Mouse (Mus musculus): ENCODE results near the gene Prdm16. TPM values are rescaled to one million over a fixed set of nuclear protein-coding genes. Genes with fewer than 3 reads are reported as not detected.

Gene Prdm16
- polyA plus RNA-seq, 1 experiment from 2014 or later = 115 TPM

DNA sequence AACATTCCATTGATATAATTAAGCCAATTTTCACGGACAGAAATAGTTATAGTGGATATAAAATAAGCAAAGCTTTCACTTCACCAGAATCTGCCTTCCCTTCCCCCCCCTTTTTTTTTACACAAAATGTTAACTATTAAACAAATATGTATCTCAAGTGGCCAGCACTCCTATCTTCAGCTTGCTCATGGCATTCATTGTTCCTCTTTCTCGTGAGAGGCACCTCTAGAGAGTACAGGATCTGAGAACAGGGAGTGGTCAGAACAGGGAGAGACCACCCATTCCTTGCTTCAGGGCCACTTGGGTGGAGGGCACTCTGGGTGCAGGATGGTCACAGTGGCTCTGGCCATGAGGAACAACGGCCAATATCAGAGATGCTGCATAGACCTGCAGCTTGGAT is 5.9 kb downstream of the Prdm16 start:
- Histone ChIP-seq H3K4me1 (replicated peaks) (peaks cover 89% of the 10 kb centered on the region), H3K4me3 (replicated peaks) (peak overlapping the region; percentile 93), H3K27me3 (peaks cover 11% of the 10 kb centered on the region; the same call in 1 of the 2 replicates), H3K9me3 (no peaks in the 10 kb centered on the region), H3K4me2 (peak overlapping the region; percentile 82), H3K9ac (replicated peaks) (peak overlapping the region; percentile 100; the same call in 1 of the 2 replicates), H3K36me3 (peaks cover 13% of the 10 kb centered on the region; the same call in 1 of the 2 replicates), H3K27ac (peak overlapping the region; percentile 62)
- no peak for ATAC-seq (ENCODE audit: insufficient number of reproducible peaks, insufficient read depth, low FRiP score, low TSS enrichment, low read depth)
- WGBS = 47% methylated on average over 3 of the region's 3 CpGs

DNA sequence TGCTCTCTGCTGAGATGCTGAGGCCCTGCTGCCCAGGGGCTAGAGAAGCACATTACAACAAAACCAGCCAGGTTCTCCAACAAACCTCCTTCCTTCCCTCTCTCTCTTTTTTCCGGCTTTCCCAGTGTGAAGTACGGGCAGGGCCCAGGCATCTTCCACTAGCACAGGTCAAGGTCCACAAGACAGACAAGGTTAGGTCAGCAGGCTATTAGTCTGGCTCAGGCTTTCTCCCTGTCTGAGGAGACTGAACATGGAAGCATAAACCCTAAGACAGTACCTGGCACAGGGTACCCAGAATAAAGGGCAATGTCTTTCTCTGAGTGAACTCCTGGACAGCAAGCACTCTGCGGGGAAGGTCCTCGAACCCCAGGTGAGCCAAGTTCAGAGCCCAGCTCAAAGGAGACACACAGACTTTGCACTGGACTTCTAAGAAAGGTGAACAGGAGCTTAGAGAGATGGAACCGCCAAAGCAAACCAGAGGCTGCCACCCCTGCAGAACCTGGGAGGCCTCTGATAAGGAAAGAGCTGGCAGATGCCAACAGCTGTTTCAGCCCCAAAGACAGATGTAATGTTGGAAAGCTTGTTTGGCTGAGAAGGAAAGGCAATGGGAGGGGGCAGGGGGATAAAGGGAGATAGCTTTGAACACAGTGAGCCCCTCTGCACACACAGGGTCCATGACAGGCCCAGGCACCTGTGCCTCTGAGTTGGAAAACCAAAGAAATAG is 9.1 kb downstream of the Prdm16 start:
- H3K9ac ChIP-seq (replicated peaks) = peak overlapping the region; percentile 34; the same call in 1 of the 2 replicates
- ATAC-seq (ENCODE audit: insufficient number of reproducible peaks, insufficient read depth, low FRiP score, low TSS enrichment, low read depth) = no peak
- peaks cover 6% of the 10 kb centered on the region for H3K27me3 ChIP-seq

DNA sequence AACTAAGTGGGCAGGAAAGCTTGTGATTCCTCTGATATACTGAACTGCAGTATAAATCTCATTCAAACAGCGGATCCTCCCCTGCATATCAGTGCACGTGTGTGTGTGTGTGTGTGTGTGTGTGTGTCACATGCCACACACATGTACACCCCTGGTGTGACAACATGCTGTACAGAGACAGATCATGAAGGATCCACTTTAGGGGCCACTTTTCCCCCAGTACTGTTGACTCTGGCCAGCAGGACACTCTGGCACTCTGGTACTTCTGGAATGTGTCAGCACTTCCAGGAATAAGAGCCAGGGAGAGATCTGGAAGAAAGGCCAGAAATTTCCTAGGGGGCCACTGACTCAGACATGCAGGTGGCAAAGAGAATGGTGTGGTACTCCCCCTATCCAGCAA is 10.4 kb downstream of the Prdm16 start:
- peak overlapping the region; percentile 6; the same call in 1 of the 2 replicates for H3K4me2 ChIP-seq
- H3K4me3 ChIP-seq (replicated peaks) = no peak overlapping the region
- H3K9ac ChIP-seq (replicated peaks) = no peak overlapping the region
- H3K27ac ChIP-seq = no peak overlapping the region
- ATAC-seq (ENCODE audit: insufficient number of reproducible peaks, insufficient read depth, low FRiP score, low TSS enrichment, low read depth) = no peak
- H3K4me1 ChIP-seq (replicated peaks) = peaks cover 99% of the 10 kb centered on the region
- no peaks in the 10 kb centered on the region; the same call in 1 of the 2 replicates for H3K27me3 ChIP-seq
- peaks cover 13% of the 10 kb centered on the region; the same call in 1 of the 2 replicates for H3K36me3 ChIP-seq
- no peaks in the 10 kb centered on the region for H3K9me3 ChIP-seq
- WGBS = 93% methylated on average over 2 of the region's 2 CpGs

More for the DNA sequence above, 9.1 kb downstream of the Prdm16 start:
- H3K4me1 ChIP-seq (replicated peaks) = peaks cover 98% of the 10 kb centered on the region
- 0 out of 2 replicates have a peak overlapping the region, but pooled peaks have one; percentile 4 for H3K4me2 ChIP-seq
- peak overlapping the region; percentile 56 for H3K27ac ChIP-seq
- H3K4me3 ChIP-seq (replicated peaks) = no peak overlapping the region
- WGBS = 83% methylated on average over 5 of the region's 5 CpGs
- peaks cover 6% of the 10 kb centered on the region; the same call in 1 of the 2 replicates for H3K36me3 ChIP-seq
- H3K9me3 ChIP-seq = no peaks in the 10 kb centered on the region

DNA sequence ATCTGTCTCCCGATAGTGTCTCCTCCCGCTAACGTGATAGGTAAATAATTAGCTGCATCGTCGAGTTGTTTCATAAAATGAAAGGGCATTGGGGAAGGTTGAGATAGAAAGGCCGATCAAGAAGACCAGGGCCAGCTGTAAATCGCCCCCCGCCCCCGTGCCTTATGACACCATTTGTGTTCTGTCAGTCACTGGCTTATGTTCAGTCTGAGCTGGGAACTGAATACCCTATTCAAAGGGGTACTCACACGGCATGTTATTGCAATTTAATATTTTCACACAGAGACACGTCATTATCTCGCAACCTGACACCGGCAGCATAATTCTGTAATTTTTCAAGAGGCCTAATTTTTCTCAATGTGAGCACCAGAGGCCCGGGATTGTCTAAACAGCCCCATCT is 11.0 kb downstream of the Prdm16 start:
- Histone ChIP-seq H3K9me3 (no peaks in the 10 kb centered on the region), H3K9ac (replicated peaks) (no peak overlapping the region; the same call in 1 of the 2 replicates), H3K27me3 (no peaks in the 10 kb centered on the region; the same call in 1 of the 2 replicates), H3K4me2 (no peak overlapping the region), H3K4me1 (replicated peaks) (peaks cover 99% of the 10 kb centered on the region), H3K36me3 (peaks cover 17% of the 10 kb centered on the region; the same call in 1 of the 2 replicates), H3K27ac (peak overlapping the region; percentile 9; the same call in 1 of the 2 replicates), H3K4me3 (replicated peaks) (no peak overlapping the region)
- no peak for ATAC-seq (ENCODE audit: insufficient number of reproducible peaks, insufficient read depth, low FRiP score, low TSS enrichment, low read depth)
- WGBS = 53% methylated on average over 14 of the region's 14 CpGs

DNA sequence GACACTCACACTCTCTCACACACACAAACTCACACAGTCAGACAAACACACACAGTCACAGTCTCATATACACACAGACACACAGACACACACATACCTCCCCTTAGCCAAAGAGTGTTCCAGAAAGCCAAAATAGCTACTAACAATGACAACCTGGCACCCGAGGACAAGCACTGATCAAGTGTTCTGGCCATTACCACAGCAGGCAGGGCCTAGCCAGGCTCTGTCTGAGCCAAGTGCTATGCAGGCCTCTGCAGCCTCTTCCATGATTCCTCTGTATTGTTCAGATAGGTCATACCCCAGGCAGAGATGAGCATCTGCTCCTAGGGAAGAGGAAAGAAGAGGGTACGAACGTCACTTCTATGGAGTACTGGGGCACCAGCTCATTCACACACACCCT is 13.4 kb downstream of the Prdm16 start:
- 85% methylated on average over 3 of the region's 3 CpGs for WGBS
- Histone ChIP-seq H3K9ac (replicated peaks) (no peak overlapping the region), H3K4me2 (no peak overlapping the region), H3K27me3 (no peaks in the 10 kb centered on the region; the same call in 1 of the 2 replicates), H3K36me3 (peaks cover 19% of the 10 kb centered on the region; the same call in 1 of the 2 replicates), H3K4me3 (replicated peaks) (no peak overlapping the region), H3K4me1 (replicated peaks) (peaks cover 99% of the 10 kb centered on the region), H3K27ac (no peak overlapping the region), H3K9me3 (no peaks in the 10 kb centered on the region)
- no peak for ATAC-seq (ENCODE audit: insufficient number of reproducible peaks, insufficient read depth, low FRiP score, low TSS enrichment, low read depth)

DNA sequence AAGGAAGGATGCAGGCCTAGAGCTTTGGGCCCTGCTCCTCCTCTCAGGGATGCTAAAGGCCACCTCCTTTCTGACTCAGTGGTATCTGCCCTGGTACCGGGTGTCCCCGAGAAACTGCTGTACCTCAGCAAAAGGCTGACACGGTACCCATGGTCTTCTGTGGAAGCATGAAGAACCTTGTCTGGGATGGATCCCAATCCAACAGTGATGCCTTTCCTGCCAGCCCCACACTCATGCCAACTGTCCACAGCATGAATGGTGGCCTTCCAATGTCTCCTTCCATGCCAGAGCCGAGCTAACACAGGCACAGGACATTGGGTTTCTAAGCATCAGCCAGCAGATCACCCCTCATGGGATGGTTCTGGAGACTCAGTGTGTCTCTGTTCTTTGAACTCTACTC is 14.2 kb downstream of the Prdm16 start:
- Histone ChIP-seq H3K27ac (no peak overlapping the region), H3K4me1 (replicated peaks) (peaks cover 99% of the 10 kb centered on the region), H3K27me3 (no peaks in the 10 kb centered on the region; the same call in 1 of the 2 replicates), H3K4me3 (replicated peaks) (no peak overlapping the region), H3K36me3 (peaks cover 20% of the 10 kb centered on the region; the same call in 1 of the 2 replicates), H3K9me3 (no peaks in the 10 kb centered on the region), H3K4me2 (no peak overlapping the region), H3K9ac (replicated peaks) (no peak overlapping the region)
- 93% methylated on average over 4 of the region's 4 CpGs for WGBS
- ATAC-seq (ENCODE audit: insufficient number of reproducible peaks, insufficient read depth, low FRiP score, low TSS enrichment, low read depth) = no peak

DNA sequence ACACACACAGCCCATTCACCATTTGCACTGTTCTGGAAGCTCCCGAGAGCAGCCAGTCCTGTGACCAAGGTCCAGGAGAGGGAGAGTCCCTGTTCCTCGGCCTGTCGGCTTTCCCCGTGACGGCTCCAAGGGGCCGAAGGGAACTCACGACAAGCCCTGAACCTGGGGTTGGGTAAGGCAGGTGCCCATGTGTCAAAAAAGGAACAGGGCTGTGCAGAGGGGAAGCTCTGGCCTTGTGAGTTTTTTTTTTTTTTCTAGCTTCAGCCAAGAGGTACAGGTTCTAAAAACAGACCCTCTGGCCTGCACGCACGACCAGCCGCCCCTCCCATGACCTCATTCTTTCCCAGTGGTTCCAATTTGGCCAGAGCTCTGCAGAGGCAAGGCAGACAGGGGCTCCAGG is 25.5 kb downstream of the Prdm16 start:
- Histone ChIP-seq H3K4me1 (replicated peaks) (peaks cover 27% of the 10 kb centered on the region), H3K4me3 (replicated peaks) (no peak overlapping the region), H3K4me2 (no peak overlapping the region), H3K27ac (no peak overlapping the region), H3K9me3 (peaks cover 10% of the 10 kb centered on the region; the same call in 1 of the 2 replicates), H3K27me3 (no peaks in the 10 kb centered on the region), H3K36me3 (peaks cover 54% of the 10 kb centered on the region), H3K9ac (replicated peaks) (no peak overlapping the region)
- WGBS = 75% methylated on average over 10 of the region's 10 CpGs
- no peak for ATAC-seq (ENCODE audit: insufficient number of reproducible peaks, insufficient read depth, low FRiP score, low TSS enrichment, low read depth)

DNA sequence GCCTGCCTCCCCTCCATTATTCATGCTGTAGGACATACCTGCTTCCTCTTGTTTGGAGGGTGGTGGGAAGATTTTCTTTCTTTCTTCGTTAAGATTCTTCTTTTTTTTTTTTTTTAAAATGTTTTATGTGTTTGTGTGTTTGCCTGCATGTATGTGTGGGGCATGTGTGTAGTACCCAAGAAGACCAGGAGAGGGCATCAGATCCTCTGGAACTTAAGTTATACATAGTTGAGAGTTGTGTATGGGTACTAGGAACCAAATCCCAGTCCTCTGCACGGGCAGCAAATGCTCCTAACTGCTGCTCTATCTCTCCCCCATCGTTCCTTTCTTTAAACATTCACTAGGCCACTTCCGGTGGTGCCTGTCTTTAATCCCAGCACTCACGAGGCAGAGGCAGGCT is 28.9 kb downstream of the Prdm16 start:
- no peak overlapping the region for H3K4me2 ChIP-seq
- ATAC-seq (ENCODE audit: insufficient number of reproducible peaks, insufficient read depth, low FRiP score, low TSS enrichment, low read depth) = no peak
- H3K9ac ChIP-seq (replicated peaks) = no peak overlapping the region
- no peak overlapping the region for H3K4me3 ChIP-seq (replicated peaks)
- peaks cover 33% of the 10 kb centered on the region for H3K4me1 ChIP-seq (replicated peaks)
- peaks cover 65% of the 10 kb centered on the region for H3K36me3 ChIP-seq
- peaks cover 10% of the 10 kb centered on the region; the same call in 1 of the 2 replicates for H3K9me3 ChIP-seq
- H3K27me3 ChIP-seq = no peaks in the 10 kb centered on the region
- no peak overlapping the region for H3K27ac ChIP-seq
- 77% methylated on average over 5 of the region's 5 CpGs for WGBS

DNA sequence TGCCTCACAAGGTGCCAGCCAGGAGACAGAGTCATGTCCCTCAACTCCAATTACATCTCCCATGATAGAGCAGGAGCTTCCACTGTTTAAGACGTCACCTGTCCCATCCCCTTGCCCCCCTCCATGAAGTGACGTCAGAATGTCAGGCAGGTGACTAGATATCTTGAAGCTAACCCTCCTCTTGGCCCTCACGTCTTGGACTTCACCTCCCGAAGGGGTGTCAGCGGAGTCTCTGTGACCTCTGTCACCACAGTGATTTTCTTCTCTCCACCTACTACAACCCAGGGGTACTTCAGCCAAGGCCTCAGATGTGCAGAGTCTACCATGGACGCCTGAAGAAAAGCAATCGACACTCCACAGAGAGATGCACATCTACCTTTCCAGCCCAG is 32.2 kb downstream of the Prdm16 start:
- Histone ChIP-seq H3K9me3 (peaks cover 10% of the 10 kb centered on the region; the same call in 1 of the 2 replicates), H3K9ac (replicated peaks) (no peak overlapping the region), H3K4me2 (no peak overlapping the region), H3K27me3 (no peaks in the 10 kb centered on the region), H3K36me3 (peaks cover 56% of the 10 kb centered on the region), H3K27ac (no peak overlapping the region), H3K4me3 (replicated peaks) (no peak overlapping the region), H3K4me1 (replicated peaks) (peaks cover 50% of the 10 kb centered on the region)
- 81% methylated on average over 7 of the region's 7 CpGs for WGBS
- no peak for ATAC-seq (ENCODE audit: insufficient number of reproducible peaks, insufficient read depth, low FRiP score, low TSS enrichment, low read depth)

DNA sequence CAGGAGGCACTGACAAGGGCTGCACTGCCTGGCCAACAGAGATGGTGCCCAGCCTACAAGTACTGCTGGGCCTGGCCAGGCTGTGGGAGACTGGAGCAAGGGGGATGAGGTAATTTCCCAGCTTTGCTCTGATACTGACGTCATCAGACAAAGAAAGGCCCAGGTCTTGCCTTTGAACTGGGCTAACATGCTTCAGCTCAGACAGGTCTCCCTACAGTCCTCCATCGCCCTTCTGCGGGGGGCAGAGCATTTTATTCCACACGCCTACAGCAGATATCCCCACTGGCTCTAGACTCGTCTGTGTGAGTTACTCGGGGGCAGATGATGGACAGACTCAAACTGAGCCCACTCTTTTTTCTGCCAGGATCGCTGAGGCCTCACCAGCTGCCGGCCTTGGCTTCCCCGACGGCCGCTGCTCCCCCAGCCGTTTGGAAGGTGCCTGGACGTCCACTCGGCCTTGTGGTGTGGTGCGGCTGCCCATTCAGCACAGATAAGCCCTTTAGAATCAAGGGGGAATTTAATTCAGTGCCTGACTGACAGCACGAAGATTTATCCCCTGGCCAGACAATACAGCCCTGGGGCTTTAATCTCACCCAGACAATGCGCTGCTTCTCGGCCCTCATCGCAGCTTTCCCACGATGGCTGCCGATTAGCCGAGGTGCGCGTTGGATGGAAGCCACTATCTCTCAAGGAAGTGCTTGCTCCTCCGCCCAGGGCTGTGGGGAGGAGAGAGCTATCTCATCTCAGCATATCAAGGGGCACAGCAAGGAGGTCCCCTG is 32.8 kb downstream of the Prdm16 start:
- ATAC-seq (ENCODE audit: insufficient number of reproducible peaks, insufficient read depth, low FRiP score, low TSS enrichment, low read depth) = no peak
- peaks cover 50% of the 10 kb centered on the region for H3K36me3 ChIP-seq
- H3K4me1 ChIP-seq (replicated peaks) = peaks cover 56% of the 10 kb centered on the region
- H3K4me2 ChIP-seq = no peak overlapping the region
- H3K27ac ChIP-seq = no peak overlapping the region
- WGBS = 60% methylated on average over 25 of the region's 25 CpGs
- no peaks in the 10 kb centered on the region for H3K27me3 ChIP-seq
- H3K4me3 ChIP-seq (replicated peaks) = no peak overlapping the region
- no peak overlapping the region for H3K9ac ChIP-seq (replicated peaks)
- H3K9me3 ChIP-seq = peaks cover 10% of the 10 kb centered on the region; the same call in 1 of the 2 replicates

DNA sequence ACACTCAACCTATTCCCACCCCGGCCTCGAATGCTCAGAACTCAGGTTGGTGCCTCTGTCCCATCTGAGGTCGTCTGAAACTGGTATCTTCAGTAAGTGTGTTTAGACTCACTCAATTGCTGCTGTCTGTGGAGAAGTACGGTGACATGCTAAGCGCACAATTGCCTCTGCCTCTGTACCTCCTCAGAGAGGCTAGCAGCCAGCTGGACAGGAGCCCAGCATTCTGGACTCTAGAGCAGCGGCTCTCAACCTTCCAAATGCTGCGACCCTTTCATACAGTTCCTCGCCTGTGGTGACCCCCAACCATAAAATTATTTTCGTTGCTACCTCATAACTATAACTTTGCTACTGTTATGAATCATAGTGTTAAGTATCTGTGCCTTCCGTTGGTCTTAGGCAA is 34.3 kb downstream of the Prdm16 start:
- Histone ChIP-seq H3K27me3 (no peaks in the 10 kb centered on the region), H3K4me3 (replicated peaks) (no peak overlapping the region), H3K27ac (no peak overlapping the region), H3K4me1 (replicated peaks) (peaks cover 70% of the 10 kb centered on the region), H3K9me3 (no peaks in the 10 kb centered on the region), H3K36me3 (peaks cover 38% of the 10 kb centered on the region), H3K4me2 (no peak overlapping the region), H3K9ac (replicated peaks) (no peak overlapping the region)
- ATAC-seq (ENCODE audit: insufficient number of reproducible peaks, insufficient read depth, low FRiP score, low TSS enrichment, low read depth) = no peak
- WGBS = 88% methylated on average over 10 of the region's 10 CpGs
